Mouse (Mus musculus): ENCODE data around the gene Prkcg.

- peak; percentile 61 for TF ChIP-seq CTCF (IDR thresholded peaks at IDR 0.05; ENCODE audit: low read depth, low read length)
- 0 out of 2 replicates have a peak, but pooled peaks have one; percentile 15 for TF ChIP-seq EP300 (IDR thresholded peaks at IDR 0.05; ENCODE audit: insufficient read depth, low read depth, low read length)
- no peak for TF ChIP-seq POLR2A (IDR thresholded peaks at IDR 0.05; ENCODE audit: insufficient read depth, low read length)
Measured at GRCm38 (mm10) chr7:3336412-3336811, 47.4 kb downstream of the Prkcg start.

Measured in ES-Bruce4 (cell line).